Mouse (Mus musculus): ENCODE measurements around the gene Exoc3l. TPM values are rescaled to one million over a fixed set of nuclear protein-coding genes. Genes with fewer than 3 reads are reported as not detected.

The Exoc3l gene
- 1 to 10 TPM; 3.9 to 9.1 TPM for total RNA-seq (2021)
- long read RNA-seq, experiment 1, partial matches to known transcripts, result 0 of 12 reads
- long read RNA-seq, experiment 1, other reads (novel, unspliced or antisense), result 9 of 12 reads
- long read RNA-seq, experiment 2, partial matches to known transcripts, result 2 of 13 reads
- long read RNA-seq, experiment 2, other reads (novel, unspliced or antisense), result 9 of 13 reads

- DNase-seq, result no peak
Observed at GRCm38 (mm10) chr8:105295895-105296573, at the start of gene Exoc3l. Gene Exoc3l (minus strand): TSS chr8:105296101.

- no peak for DNase-seq
Observed at GRCm38 (mm10) chr8:105345061-105345975, 49.4 kb upstream of the Exoc3l start.

- no peak for DNase-seq
Observed at GRCm38 (mm10) chr8:105343791-105344574, 48.1 kb upstream of the Exoc3l start.

GRCm38 (mm10) chr8:105342768-105343167 lies 46.9 kb upstream of the Exoc3l start:
- DNase-seq, result no peak

GRCm38 (mm10) chr8:105341399-105341798 lies 45.5 kb upstream of the Exoc3l start:
- no peak for DNase-seq

- DNase-seq, result no peak
Observed at GRCm38 (mm10) chr8:105339886-105340635, 44.2 kb upstream of the Exoc3l start.

- DNase-seq, result no peak
Observed at GRCm38 (mm10) chr8:105338992-105339391, 43.1 kb upstream of the Exoc3l start.

GRCm38 (mm10) chr8:105336373-105337130 lies 40.7 kb upstream of the Exoc3l start:
- no peak for DNase-seq

GRCm38 (mm10) chr8:105332523-105332922 lies 36.6 kb upstream of the Exoc3l start:
- no peak for DNase-seq

GRCm38 (mm10) chr8:105331931-105332330 lies 36.0 kb upstream of the Exoc3l start:
- no peak for DNase-seq

- no peak for DNase-seq
Observed at GRCm38 (mm10) chr8:105331469-105331868, 35.6 kb upstream of the Exoc3l start.

- DNase-seq, result no peak
Observed at GRCm38 (mm10) chr8:105330325-105330724, 34.4 kb upstream of the Exoc3l start.

GRCm38 (mm10) chr8:105326968-105327367 lies 31.1 kb upstream of the Exoc3l start:
- no peak for DNase-seq

GRCm38 (mm10) chr8:105326141-105326672 lies 30.3 kb upstream of the Exoc3l start, which contains the start of the genes Lrrc29 and Tmem208:
Gene Lrrc29 (minus strand): TSS chr8:105326278.
Gene Tmem208 (plus strand): TSS chr8:105326354.
- DNase-seq, result peak; percentile 97

- no peak for DNase-seq
Observed at GRCm38 (mm10) chr8:105325641-105326093, 29.8 kb upstream of the Exoc3l start.

- DNase-seq, result no peak
Observed at GRCm38 (mm10) chr8:105323183-105323582, 27.3 kb upstream of the Exoc3l start.

- no peak for DNase-seq
Observed at GRCm38 (mm10) chr8:105318662-105319190, 22.8 kb upstream of the Exoc3l start.

- no peak for DNase-seq
Observed at GRCm38 (mm10) chr8:105317941-105318340, 22.0 kb upstream of the Exoc3l start.

GRCm38 (mm10) chr8:105315073-105315769 lies 19.3 kb upstream of the Exoc3l start:
- no peak for DNase-seq

Measured in gastrocnemius, postnatal 10 days (tissue).